Mouse (Mus musculus) embryonic fibroblast, embryonic 13.5 days (primary cell): ENCODE data around the gene Gsk3b.

Source experiments
- CTCF ChIP-seq: IDR thresholded peaks from 2 replicates; pipeline ENCODE4 v1.5.1; 2011; ENCODE audit warnings: mild to moderate bottlenecking, control low read depth, low read length, moderate library complexity, borderline replicate concordance; ENCODE audit not compliant: insufficient read depth
- POLR2A ChIP-seq: IDR thresholded peaks from 2 replicates; pipeline ENCODE4 v1.6.1; 2011; ENCODE audit warnings: low read depth, mild to moderate bottlenecking, control low read depth, low read length, moderate library complexity

GRCm38 (mm10) chr16:38129171-38129570, 40.4 kb downstream of the Gsk3b start:
- no peak for TF ChIP-seq CTCF
- no peak for TF ChIP-seq POLR2A
